Mouse (Mus musculus): ENCODE results near the gene Csnk2a1. TPM values are rescaled to one million over a fixed set of nuclear protein-coding genes. Genes with fewer than 3 reads are reported as not detected.

Csnk2a1 gene
- polyA plus RNA-seq, 2 experiments: 69.6 to 95.8 TPM

- H3K27ac ChIP-seq (replicated peaks; ENCODE audit: low read depth, low read length): no peak overlapping the region
- ATAC-seq (ENCODE audit: low FRiP score, low read depth): no peak
- DNase-seq (ENCODE audit: low spot score): no peak
- no peaks in the 10 kb centered on the region for H3K9me3 ChIP-seq (ENCODE audit: control insufficient read depth, low read length)
- TF ChIP-seq POLR2A (IDR thresholded peaks at IDR 0.05; ENCODE audit: borderline replicate concordance, extremely low read depth, insufficient read depth, insufficient read length): no peak
- no peak overlapping the region for H3K4me3 ChIP-seq (replicated peaks; ENCODE audit: low read length)
- peaks cover 7% of the 10 kb centered on the region; the same call in 1 of the 2 replicates for H3K36me3 ChIP-seq (ENCODE audit: control insufficient read depth, insufficient read depth, low read length)
- H3K9ac ChIP-seq (ENCODE audit: low read depth, low read length, severe bottlenecking): no peak overlapping the region
- H3K4me1 ChIP-seq (ENCODE audit: control insufficient read depth, insufficient read depth, low read length): peaks cover 15% of the 10 kb centered on the region
- no peak overlapping the region for H3K4me2 ChIP-seq (replicated peaks; ENCODE audit: low read depth, low read length, severe bottlenecking)
- no peaks in the 10 kb centered on the region for H3K27me3 ChIP-seq (ENCODE audit: control insufficient read depth, insufficient read depth, low read length)
Observed at GRCm38 (mm10) chr2:152230046-152230445, 3.4 kb downstream of the Csnk2a1 start.

DNA sequence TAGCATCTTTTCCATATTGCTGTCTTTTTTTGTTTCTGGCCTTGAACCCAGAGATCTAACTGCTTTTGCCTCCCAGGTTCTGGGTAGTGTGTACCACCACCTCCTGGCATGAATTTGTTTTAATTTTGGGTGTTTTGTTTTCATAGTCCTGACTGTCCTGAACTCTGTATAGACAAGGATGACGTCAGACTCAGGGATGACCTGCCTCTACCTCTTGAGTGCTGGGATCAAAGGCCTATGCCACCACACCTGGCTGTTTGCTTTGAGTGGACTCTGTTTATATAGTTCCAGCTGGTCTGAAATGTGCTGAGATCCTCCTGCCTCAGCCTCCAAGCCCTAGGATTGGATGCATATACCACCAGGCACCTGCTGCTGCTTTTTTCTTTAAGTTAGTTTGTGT, 11.3 kb downstream of the Csnk2a1 start:
- Histone ChIP-seq H3K36me3 (ENCODE audit: control insufficient read depth, insufficient read depth, low read length) (peaks cover 32% of the 10 kb centered on the region), H3K27me3 (ENCODE audit: control insufficient read depth, insufficient read depth, low read length) (no peaks in the 10 kb centered on the region), H3K4me1 (ENCODE audit: control insufficient read depth, insufficient read depth, low read length) (no peaks in the 10 kb centered on the region), H3K4me3 (replicated peaks; ENCODE audit: low read length) (no peak overlapping the region), H3K27ac (replicated peaks; ENCODE audit: low read depth, low read length) (no peak overlapping the region), H3K4me2 (replicated peaks; ENCODE audit: low read depth, low read length, severe bottlenecking) (no peak overlapping the region), H3K9ac (ENCODE audit: low read depth, low read length, severe bottlenecking) (no peak overlapping the region), H3K9me3 (ENCODE audit: control insufficient read depth, low read length) (no peaks in the 10 kb centered on the region)
- WGBS: 86% methylated on average over 1 of the region's 1 CpGs
- no peak for TF ChIP-seq POLR2A (IDR thresholded peaks at IDR 0.05; ENCODE audit: borderline replicate concordance, extremely low read depth, insufficient read depth, insufficient read length)
- DNase-seq (ENCODE audit: low spot score) (no peak), ATAC-seq (ENCODE audit: low FRiP score, low read depth) (no peak)

DNA sequence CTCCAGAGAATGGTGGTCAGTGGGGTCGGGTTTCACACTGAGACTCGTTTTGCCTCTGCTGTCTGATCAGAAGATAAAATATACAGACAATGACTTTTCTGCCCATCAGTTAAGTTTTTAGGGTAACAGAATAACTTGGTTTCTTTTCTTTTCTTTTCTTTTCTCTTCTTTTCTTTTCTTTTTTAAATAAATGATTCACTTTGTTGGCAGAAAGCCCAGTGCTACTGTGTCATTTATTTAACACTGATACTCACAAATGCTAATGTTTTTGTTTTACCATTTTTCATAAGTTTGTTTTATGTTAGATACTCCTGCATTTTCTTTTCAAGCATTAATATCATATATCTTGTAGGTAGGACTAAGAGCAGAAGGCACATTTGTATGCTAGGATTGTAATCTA, 13.9 kb downstream of the Csnk2a1 start:
- 47% methylated on average over 2 of the region's 2 CpGs for WGBS
- Histone ChIP-seq H3K36me3 (ENCODE audit: control insufficient read depth, insufficient read depth, low read length) (peaks cover 31% of the 10 kb centered on the region), H3K27me3 (ENCODE audit: control insufficient read depth, insufficient read depth, low read length) (no peaks in the 10 kb centered on the region), H3K4me3 (replicated peaks; ENCODE audit: low read length) (no peak overlapping the region), H3K9me3 (ENCODE audit: control insufficient read depth, low read length) (no peaks in the 10 kb centered on the region), H3K9ac (ENCODE audit: low read depth, low read length, severe bottlenecking) (no peak overlapping the region), H3K27ac (replicated peaks; ENCODE audit: low read depth, low read length) (no peak overlapping the region), H3K4me1 (ENCODE audit: control insufficient read depth, insufficient read depth, low read length) (no peaks in the 10 kb centered on the region), H3K4me2 (replicated peaks; ENCODE audit: low read depth, low read length, severe bottlenecking) (no peak overlapping the region)
- DNase-seq (ENCODE audit: low spot score) (no peak), ATAC-seq (ENCODE audit: low FRiP score, low read depth) (no peak)
- TF ChIP-seq POLR2A (IDR thresholded peaks at IDR 0.05; ENCODE audit: borderline replicate concordance, extremely low read depth, insufficient read depth, insufficient read length): no peak

DNA sequence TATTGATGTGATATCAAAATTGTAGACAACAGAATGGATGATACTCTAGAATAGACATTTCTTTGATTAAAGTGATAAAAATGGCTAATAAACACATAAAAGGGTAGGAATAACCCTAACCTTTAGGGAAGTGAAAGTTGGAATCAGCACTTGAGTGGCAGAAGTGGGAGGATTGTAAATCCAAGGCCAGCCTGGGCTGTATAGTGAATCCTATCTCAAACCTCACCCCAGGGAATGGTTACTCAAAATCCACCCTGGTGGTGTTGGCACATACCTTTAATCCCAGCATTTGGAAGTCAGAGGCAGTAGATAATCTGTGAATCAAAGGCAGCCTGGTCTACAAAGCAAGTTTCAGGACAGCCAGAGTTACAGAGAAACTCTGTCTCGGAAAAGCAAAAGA, 20.6 kb downstream of the Csnk2a1 start:
- Histone ChIP-seq H3K4me1 (ENCODE audit: control insufficient read depth, insufficient read depth, low read length) (no peaks in the 10 kb centered on the region), H3K27me3 (ENCODE audit: control insufficient read depth, insufficient read depth, low read length) (no peaks in the 10 kb centered on the region), H3K27ac (replicated peaks; ENCODE audit: low read depth, low read length) (no peak overlapping the region), H3K9me3 (ENCODE audit: control insufficient read depth, low read length) (no peaks in the 10 kb centered on the region), H3K9ac (ENCODE audit: low read depth, low read length, severe bottlenecking) (no peak overlapping the region), H3K4me3 (replicated peaks; ENCODE audit: low read length) (no peak overlapping the region), H3K4me2 (replicated peaks; ENCODE audit: low read depth, low read length, severe bottlenecking) (no peak overlapping the region), H3K36me3 (ENCODE audit: control insufficient read depth, insufficient read depth, low read length) (peaks cover 26% of the 10 kb centered on the region)
- WGBS: 83% methylated on average over 1 of the region's 1 CpGs
- no peak for DNase-seq (ENCODE audit: low spot score)
- no peak for TF ChIP-seq POLR2A (IDR thresholded peaks at IDR 0.05; ENCODE audit: borderline replicate concordance, extremely low read depth, insufficient read depth, insufficient read length)
- no peak for ATAC-seq (ENCODE audit: low FRiP score, low read depth)

- H3K9ac ChIP-seq (ENCODE audit: low read depth, low read length, severe bottlenecking): no peak overlapping the region
- ATAC-seq (ENCODE audit: low FRiP score, low read depth) (no peak), DNase-seq (ENCODE audit: low spot score) (no peak)
- H3K4me1 ChIP-seq (ENCODE audit: control insufficient read depth, insufficient read depth, low read length): no peaks in the 10 kb centered on the region
- H3K9me3 ChIP-seq (ENCODE audit: control insufficient read depth, low read length): no peaks in the 10 kb centered on the region
- H3K27ac ChIP-seq (replicated peaks; ENCODE audit: low read depth, low read length): no peak overlapping the region
- H3K27me3 ChIP-seq (ENCODE audit: control insufficient read depth, insufficient read depth, low read length): no peaks in the 10 kb centered on the region
- H3K4me3 ChIP-seq (replicated peaks; ENCODE audit: low read length): no peak overlapping the region
- H3K36me3 ChIP-seq (ENCODE audit: control insufficient read depth, insufficient read depth, low read length): peaks cover 45% of the 10 kb centered on the region
- H3K4me2 ChIP-seq (replicated peaks; ENCODE audit: low read depth, low read length, severe bottlenecking): no peak overlapping the region
- TF ChIP-seq POLR2A (IDR thresholded peaks at IDR 0.05; ENCODE audit: borderline replicate concordance, extremely low read depth, insufficient read depth, insufficient read length): no peak
- 47% methylated on average over 2 of the region's 4 CpGs for WGBS
Observed at GRCm38 (mm10) chr2:152250511-152250910, 23.9 kb downstream of the Csnk2a1 start.

- Histone ChIP-seq H3K36me3 (ENCODE audit: control insufficient read depth, insufficient read depth, low read length) (peaks cover 78% of the 10 kb centered on the region), H3K9me3 (ENCODE audit: control insufficient read depth, low read length) (no peaks in the 10 kb centered on the region), H3K27ac (replicated peaks; ENCODE audit: low read depth, low read length) (no peak overlapping the region), H3K27me3 (ENCODE audit: control insufficient read depth, insufficient read depth, low read length) (no peaks in the 10 kb centered on the region), H3K9ac (ENCODE audit: low read depth, low read length, severe bottlenecking) (no peak overlapping the region), H3K4me1 (ENCODE audit: control insufficient read depth, insufficient read depth, low read length) (no peaks in the 10 kb centered on the region), H3K4me2 (replicated peaks; ENCODE audit: low read depth, low read length, severe bottlenecking) (no peak overlapping the region), H3K4me3 (replicated peaks; ENCODE audit: low read length) (no peak overlapping the region)
- DNase-seq (ENCODE audit: low spot score) (no peak), ATAC-seq (ENCODE audit: low FRiP score, low read depth) (no peak)
- 90% methylated on average over 1 of the region's 1 CpGs for whole genome bisulfite sequencing
- TF ChIP-seq POLR2A (IDR thresholded peaks at IDR 0.05; ENCODE audit: borderline replicate concordance, extremely low read depth, insufficient read depth, insufficient read length): no peak
Observed at GRCm38 (mm10) chr2:152259739-152260138, 33.1 kb downstream of the Csnk2a1 start.
